Mouse (Mus musculus) left cerebral cortex, adult 9 months (tissue): ENCODE measurements around the gene Syt15.

ENCODE experiments used
- DNase-seq, 2 experiments: peaks; one replicate each; pipeline ENCODE4 v3.0.0; 2022; ENCODE audit warnings: low spot score in 2 of 2

The Syt15 gene

DNA sequence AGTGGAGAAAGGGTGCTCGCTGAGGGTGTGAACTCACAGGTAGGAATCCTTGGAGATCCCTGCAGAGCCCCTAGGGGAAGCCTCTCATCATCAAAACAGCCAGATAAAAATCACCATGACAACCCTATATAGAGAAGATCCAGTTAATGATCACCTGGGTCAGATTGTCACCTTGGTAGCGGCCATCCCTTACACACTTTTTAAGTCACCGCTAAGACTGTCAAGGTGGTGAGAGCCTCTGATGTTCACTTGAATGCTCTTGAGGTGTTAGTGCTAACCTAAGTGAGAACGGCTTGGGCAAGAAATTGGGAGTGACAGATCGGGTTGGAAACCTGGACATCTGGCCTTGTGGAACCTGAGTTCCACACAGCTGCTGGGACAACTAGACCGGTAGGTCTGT, at the start of gene Syt15:
Gene Syt15 (plus strand): TSS at position 301 of the 400 bp plus-strand sequence.
- DNase-seq: no peak

DNA sequence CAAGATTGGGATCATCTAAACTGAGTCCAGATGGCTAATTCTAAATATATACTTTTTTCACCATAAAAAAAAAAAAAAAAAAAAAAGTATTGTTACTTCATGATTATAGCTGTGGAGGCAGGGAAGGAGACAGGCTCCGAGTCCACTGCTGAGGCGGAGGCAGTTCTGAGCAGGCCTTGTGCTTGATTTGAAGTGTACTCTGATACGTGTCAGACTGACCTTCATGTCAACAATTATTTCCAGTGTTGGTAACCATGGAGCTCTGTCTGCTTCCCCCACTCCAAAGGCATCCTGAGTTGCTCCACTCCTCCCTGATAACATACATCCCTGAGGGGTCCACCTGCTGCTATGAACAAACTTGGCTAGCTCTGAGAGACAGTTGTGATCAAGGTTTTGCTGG, 48.3 kb upstream of the Syt15 start:
- DNase-seq: no peak

DNA sequence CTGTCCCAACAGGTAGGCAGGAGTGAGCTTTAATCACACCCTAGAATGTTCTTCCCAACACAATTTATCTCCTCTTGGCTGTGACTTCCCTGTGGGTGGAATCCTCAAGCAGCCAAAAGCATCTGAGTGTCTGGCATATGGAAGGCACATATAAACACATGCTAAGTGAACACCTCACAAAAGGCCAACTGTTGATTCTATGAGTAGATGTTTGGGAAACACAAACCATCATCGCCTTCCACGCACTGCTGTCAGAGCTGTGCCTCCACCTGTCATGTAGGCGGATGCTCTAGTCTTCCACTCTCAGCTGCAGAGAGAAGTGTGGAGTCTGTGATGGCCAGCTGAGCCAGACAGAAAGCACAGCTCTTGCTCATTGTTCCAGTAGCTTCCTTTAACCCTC, 40.0 kb upstream of the Syt15 start:
- DNase-seq: peak; percentile 74 to 86

DNA sequence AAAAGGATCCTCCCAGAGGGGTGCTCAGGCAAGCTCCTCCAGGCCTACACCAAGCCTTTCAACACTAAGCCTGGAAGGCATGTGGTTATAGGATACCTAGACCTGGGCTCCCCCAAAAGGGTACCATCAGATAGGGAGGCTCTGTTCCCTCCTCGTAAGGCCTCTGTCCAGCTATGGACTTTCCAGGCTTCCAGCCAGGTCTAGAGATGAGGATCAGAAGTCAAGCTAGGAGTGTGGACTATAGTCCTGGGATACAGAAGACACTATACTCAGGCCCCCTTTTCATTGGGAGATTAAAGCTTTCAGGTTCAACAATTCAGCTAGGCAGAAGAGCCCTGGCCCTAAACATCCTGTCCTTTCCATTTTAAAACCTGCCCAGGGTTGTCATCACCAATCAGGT, 36.3 kb upstream of the Syt15 start:
- DNase-seq: no peak

DNA sequence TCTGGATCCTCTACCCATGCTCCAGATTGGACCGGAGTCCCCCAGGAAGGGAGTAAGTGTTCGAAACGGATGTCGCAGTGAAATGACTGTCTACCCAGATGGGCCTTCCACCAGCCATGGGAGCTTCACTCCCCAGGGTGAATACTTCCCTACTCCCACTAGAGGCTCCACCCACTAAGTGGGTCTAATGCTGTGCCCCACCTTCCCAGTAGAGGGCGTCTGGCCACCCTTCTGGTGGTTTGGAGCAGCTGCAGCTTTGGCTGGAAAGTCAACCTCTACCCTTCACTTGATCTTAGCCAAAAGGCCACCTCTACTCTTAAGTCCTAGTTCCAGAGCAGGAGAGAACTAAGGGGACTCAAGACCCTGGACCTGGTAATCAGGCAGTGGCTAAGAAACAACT, 30.8 kb upstream of the Syt15 start:
- no peak for DNase-seq

DNA sequence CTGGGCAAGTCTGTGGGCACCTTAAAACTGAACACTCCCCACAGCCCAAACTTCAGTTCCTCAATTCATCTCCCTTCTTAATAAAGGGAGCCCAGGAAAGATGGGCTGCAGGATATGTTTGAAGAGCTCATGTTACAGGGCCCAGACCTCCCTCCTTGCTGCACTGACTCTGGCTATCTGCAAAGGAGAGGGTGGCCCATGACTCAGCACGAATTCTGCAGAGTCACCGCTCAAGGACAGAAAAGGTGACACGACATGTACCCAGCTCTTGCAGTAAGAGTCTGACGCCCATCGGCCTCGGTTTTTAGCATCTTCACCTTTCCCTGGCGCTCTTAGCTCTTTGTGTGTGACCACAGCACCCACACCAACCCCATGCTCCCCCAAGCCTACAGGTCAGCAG, 29.0 kb upstream of the Syt15 start:
- DNase-seq: no peak

DNA sequence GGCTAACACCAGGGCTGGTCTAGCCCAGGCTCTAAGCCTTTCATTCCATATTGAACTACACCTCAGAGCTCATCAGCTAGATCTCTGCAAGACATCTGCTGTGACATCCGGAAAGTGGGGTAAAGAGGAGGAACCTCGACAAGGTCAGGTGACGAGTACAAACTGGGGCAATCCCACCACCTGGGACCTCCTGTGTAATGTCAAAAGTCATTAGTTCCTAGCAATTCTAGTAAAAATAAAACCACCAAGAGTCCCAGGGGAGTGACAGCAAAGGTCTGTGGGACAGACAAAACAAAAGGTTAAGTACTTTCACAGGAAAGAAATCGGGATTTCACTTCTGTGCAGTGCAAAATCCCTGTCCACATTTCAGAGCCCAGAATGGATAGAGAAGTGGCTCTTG, 25.5 kb upstream of the Syt15 start:
- no peak for DNase-seq

DNA sequence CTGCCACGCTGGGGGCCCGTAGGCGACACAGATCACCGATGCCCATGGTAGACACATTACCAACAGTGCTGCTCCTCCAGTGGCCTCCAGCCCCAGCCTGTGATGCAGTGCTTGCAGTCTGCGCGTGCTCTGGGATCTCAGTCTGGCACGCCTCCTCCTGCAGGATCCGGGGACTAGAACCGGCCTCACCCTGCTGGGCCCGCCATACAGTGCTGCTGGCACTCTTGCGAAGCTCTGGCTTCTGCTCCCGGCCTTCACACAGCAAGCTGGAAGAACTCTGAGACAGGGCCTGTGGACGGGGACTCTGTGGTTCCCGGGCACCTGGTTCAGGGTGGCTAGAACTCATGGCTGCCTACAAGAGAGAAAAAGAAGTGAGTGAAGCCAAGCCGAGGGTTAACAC, 23.9 kb upstream of the Syt15 start:
- DNase-seq: no peak

DNA sequence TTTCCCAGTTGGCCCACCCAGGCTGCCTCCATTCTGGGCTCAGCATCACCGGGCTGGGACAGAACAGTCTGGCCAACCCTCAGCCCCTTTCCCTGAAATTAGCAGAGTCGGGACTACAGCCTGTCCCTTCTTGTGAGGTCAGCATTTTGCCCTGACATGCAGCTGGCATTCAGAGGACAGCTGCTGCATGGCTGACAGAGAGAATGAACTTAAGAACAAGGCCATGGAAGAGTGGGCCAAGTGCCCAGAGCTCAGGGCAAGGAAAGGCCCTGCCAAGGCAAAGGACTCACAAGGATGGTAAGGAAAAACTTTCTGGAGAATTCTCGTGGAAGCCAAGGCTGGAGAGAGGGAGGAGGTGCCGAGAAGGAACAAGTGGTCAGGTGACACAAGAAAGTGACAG, 22.7 kb upstream of the Syt15 start:
- DNase-seq: no peak

DNA sequence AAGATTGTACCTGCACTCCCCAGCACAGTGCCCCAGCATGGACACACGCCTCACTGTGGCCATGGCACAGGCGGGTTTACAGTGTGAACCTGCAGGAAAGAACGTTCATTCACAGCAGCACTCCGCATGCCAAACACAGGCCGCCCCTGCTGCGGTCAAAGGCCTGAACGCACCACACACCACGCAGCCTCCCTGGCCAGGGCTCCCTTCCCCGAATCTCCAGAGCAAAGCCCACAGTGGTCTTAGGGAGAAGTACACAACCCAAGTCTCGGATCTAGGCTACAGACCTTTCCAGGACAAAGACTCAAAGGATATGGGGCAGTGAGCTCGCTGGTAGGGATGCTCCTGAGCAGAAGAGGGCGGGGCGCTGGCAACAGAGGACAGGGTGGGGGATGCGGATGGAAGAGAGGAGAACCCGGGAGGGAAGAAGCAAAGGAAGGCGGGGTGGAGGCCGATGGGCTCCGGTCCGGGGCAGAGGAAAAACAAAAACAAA, 18.6 kb upstream of the Syt15 start:
- no peak for DNase-seq

DNA sequence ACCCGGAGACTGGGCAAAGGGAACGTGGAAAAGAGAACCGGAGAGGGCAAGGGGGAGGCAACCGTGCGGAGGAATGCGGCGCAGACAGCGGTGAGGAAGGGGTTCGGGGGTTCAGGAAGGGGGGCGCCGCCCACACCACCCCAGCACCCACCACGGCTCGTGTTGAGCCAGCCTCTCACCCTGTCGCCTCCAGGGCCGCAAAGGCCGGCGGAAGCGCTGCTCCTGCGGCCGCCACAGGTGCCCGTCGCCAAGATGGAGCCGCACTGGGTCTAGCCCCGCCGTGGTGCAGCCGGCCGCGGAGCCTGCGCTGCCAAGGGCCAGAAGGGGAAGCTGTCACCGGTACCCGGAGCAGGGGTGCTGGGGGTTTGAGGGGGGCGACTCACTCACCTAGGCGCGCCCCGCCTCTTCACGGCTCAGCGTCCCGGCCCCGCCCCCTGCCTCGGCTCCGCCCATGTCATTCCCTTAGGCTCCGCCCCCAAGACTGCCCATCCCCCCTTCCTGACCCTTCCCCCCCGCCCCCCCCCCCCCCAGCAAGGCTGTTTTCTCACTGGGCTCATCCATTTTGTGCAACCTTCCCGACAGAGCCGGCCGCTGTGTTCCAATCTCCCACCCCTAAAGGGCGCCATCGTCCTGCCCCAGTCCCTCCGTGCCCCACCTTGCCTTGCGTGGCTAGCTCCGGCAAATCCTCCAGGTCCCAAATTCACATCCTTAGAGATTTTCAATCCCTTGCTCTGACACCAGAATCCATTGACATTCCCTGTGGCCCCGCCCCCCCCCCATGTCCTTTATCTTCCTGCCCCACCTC, 18.0 kb upstream of the Syt15 start, which contains the start of gene Gprin2:
Gene Gprin2 (minus strand): TSS at position 423 of the 805 bp plus-strand sequence.
- DNase-seq: no peak

DNA sequence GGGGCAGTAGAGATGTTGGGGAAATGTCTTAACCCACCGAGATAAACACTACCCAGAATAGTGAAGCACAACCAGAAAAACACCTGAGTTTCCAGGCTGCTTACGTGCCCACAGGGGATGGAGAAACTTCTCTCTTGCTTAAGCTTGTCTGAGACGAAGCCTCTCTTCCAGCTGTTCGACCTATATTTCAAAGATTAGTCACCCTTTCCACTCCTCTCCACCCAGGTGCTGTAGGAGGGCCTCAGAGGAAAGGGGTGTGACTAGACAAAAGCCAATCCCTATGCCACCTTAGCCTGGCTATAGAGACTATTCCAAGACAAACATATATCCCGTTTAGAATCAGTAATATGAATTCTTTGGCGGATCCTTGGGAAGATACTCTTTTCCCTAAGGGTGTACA, 11.4 kb upstream of the Syt15 start:
- no peak for DNase-seq

DNA sequence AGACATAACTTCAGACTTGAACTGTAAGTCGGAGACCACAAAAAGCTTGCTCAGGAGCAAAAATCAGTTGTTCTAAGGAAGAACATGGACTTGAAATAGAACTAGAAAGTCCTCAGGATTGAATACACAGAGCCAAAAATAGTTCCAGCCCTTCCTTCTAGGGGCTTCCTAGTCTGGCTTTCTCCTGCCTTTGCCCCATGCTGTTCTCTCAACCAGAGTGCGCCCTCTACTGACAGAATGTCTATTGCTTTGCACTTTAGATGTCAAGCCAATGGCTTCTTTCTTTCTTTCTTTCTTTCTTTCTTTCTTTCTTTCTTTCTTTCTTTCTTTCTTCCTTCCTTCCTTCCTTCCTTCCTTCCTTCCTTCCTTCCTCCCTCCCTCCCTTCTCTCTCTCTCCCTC, 10.7 kb upstream of the Syt15 start:
- DNase-seq: peak in 1 of 2 experiments; percentile 53

DNA sequence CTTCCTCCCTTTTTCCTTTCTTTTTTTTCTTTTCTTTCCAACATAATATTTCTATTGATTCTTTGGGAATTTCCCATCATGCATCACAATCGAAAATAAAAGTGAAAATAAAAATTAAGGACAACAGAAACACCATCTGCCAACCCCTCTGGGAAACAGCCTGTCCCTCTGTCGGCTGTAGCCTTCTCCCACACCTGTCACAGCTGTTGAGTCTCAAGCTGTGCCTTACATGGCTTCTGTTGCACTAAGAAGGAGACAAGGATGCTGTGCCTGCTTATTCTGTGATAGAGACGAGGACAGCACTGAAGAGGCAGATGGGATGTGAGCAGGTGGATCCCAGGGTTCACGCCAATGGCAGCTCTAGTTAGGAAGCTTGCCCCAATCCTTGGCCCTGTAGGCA, 10.3 kb upstream of the Syt15 start:
- DNase-seq: no peak

DNA sequence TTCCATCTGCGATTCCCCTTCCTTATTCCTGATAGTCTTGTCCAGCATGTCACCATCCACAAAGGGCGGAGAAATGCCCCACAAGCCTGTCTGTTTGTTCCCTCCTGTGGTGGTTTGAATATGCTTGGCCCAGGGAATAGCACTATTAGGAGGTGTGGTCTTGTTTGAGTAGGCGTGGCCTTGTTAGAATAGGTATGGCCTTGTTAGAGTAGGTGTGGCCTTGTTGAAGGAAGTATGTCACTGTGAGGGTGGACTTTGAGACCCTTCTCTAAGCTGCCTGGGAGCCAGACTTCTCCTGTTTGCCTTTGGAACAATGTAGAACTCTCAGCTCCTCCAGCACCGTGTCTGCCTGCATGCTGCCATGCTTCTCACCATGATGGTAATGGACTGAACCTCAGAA, 9.5 kb upstream of the Syt15 start:
- DNase-seq: no peak

DNA sequence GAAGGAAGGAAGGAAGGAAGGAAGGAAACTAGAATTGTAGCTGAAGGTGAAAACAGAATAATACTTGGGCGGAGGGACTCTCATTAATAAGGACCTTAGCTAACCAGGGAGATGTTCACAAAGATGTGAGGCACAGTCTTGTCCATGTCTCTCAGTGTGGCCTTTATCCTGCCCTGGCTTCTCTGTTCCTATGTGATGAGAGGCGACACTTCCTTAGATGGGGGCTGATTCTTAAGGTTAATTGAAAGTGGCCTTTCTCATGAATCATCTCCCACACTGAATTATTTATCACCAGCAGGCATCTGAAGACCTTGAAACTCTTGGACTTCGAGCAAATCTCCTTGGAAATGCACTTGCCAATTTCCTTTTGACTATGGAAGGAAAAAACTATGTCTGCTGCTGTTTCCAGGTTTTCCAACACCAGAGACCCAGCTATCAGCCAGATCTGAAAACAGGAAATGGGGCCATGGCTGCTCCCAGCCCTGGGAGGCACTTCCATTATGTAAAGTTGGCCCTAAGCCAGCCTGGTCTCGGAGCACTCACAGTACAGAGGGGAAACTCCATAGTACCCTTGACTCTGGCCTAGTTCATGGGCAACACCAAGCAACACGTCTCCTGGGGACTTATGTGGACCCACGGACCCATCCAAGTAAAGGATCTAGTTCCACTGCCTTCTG, 3.8 kb upstream of the Syt15 start:
- DNase-seq: no peak

DNA sequence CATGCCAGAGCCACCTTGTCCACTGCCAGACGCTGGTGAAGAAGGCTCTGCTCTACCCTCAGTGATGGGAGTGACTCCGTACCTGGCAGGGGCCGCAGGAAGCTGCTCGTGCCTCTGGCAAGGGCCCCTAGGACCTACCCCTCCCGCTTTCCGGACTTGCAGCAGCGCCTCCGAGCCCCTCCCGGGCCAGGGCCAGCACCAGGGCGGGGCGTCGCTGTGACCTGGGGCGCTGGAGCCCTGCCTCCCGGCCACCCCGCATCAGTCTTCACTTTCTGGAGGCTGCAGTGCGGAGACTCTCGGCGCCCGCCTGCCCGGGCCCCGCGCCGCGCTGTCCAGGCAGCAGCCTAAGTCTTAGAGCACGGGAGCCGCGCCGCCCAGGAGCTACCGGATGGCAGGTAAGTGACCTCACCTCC, 397 bp downstream of the Syt15 start:
- no peak for DNase-seq

DNA sequence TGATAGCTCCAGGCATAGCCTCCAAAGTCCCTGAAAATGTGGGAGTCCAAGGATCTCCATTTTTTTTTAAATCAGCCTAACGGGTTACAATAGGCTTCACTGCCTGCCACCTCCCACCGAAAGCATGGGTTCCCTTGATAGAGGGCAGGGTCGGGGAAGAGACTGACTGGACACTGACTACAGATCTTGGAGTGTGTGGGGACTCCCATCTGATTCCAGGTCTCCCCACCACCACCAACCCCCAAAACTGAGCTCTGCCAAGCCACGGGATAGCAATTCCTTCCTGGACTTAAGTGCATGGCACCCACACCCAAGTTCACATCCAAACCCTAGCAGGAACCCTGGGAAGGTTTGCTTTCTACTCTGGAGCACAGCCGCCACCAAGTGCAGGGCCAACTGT, 1.0 kb downstream of the Syt15 start:
- DNase-seq: no peak

DNA sequence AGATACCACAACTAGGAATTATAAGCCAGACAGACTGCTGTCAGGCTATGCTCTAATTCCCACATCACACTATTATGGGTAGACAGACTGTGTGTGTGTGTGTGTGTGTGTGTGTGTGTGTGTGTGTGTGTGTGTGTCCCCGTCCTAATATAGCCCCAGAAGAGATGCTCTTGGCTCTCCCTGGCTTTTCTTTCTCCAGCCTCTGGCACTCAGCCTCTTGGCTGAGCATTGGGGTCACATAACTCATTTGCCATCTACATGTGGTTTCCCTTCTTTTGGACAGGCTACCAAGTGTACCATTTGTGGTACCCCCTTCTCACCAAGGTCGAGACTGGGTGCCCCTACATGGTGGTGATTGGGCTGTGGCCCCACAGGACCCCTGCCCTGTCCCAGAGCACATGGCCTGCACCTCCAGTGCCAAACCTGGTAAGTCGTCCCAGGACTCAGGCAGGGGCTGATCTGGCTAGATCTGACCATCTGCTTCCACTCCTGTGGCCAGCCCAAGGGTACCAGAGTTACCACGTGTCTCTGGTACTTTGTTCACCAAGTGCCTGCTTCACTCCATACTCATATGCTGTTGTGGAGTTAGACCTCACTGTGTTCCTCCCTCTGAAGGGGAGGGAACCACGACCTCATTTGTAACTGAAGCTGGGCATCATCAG, 2.2 kb downstream of the Syt15 start:
- no peak for DNase-seq

DNA sequence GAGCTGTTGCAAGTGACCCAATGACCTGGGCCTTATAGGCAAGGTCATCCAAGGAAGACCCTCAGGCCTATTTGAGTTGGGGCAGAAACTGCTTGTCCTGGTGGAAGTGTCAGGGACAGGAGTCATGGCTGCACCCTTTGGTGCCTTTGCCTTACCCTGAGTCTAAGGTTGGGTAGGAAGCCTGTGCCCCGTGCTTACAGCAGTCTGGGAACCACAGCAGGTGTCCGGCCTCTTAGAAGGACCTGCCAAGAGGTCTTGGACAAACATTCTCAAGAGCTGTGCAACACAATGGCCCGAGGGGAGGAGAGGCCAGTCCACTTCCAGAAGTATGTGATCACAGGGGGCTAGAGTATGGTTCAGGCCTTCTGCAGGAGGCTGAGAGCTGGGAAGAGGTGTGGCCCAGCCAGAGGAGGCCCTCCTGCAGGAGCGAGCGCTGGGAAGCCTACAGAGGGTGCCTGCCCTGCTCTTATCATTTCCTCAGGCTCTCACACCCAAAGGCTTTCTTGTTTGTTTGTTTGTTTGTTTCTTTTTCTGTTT, 4.0 kb downstream of the Syt15 start:
- DNase-seq: no peak

DNA sequence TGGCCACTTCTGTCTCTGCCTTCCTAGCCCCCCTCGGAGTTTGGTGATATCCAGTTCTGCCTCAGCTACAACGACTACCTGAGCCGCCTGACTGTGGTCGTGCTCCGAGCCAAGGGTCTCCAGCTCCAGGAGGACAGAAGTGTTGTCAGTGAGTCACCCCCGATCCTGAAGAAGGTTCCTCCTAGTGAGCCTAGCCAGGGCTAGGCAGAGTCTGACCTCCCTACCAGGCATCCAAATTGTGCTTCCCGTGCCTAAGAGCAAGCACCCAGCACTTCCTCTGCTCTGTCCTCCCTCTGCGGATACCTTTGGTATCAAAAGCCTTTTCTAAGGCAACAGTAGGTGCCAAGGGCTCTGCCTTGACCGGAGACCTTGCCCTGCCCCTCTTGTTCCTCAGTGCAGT, 6.6 kb downstream of the Syt15 start:
- DNase-seq: no peak

DNA sequence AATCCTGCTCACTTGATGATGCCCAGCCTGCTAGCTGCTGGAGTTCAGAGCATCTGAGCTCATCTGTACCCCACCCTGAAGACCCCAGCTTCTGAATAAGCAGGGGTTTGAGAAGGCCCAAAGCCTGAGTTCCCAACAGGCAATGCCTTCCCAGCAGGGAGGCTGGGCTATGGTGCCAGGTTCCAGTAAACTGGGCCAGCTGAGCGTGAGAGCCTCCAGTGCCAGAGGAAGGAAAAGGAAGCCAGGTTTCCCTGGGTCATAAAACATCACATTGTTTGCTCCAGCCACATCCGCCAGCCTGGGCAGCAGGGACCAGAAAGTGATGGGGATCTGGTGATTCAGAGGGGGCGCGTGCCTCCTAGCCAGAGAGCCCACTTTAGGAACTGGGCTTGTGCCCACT, 7.2 kb downstream of the Syt15 start:
- no peak for DNase-seq
